Mouse (Mus musculus): ENCODE measurements around the gene Olfr689. TPM values are rescaled to one million over a fixed set of nuclear protein-coding genes. Genes with fewer than 3 reads are reported as not detected.

Gene Olfr689
- polyA plus RNA-seq (2014; fragmentation: Illumina TruSeq; extraction: RNeasy Lipid Tissue Mini Kit (QIAGEN cat#74804); ENCODE audit: low read depth, low replicate concordance) = not detected

GRCm38 (mm10) chr7:105310865-105311264 is at the start of gene Olfr689:
Gene Olfr689 (plus strand): TSS chr7:105311165.

GRCm38 (mm10) chr7:105287795-105288194 is 23.2 kb upstream of the Olfr689 start, which contains the start of gene Olfr688:
Gene Olfr688 (plus strand): TSS chr7:105288095.

GRCm38 (mm10) chr7:105334004-105334403 is 23.0 kb downstream of the Olfr689 start, which contains the start of gene Olfr690:
Gene Olfr690 (minus strand): TSS chr7:105334104.

GRCm38 (mm10) chr7:105342170-105342569 is 31.2 kb downstream of the Olfr689 start, which contains the start of gene Olfr691:
Gene Olfr691 (minus strand): TSS chr7:105342270.

GRCm38 (mm10) chr7:105367930-105368329 is 57.0 kb downstream of the Olfr689 start, which contains the start of gene Olfr692:
Gene Olfr692 (plus strand): TSS chr7:105368230.

Other genes with a start within 250 kb of the Olfr689 start
- gene Olfr678, start 246.7 kb upstream of the Olfr689 start, polyA plus RNA-seq (2014; fragmentation: Illumina TruSeq; extraction: RNeasy Lipid Tissue Mini Kit (QIAGEN cat#74804); ENCODE audit: low read depth, low replicate concordance) = not detected
- gene Olfr679, start 230.0 kb upstream of the Olfr689 start, polyA plus RNA-seq (2014; fragmentation: Illumina TruSeq; extraction: RNeasy Lipid Tissue Mini Kit (QIAGEN cat#74804); ENCODE audit: low read depth, low replicate concordance) = not detected
- not detected for gene Olfr680-ps1, start 218.3 kb upstream of the Olfr689 start, polyA plus RNA-seq (2014; fragmentation: Illumina TruSeq; extraction: RNeasy Lipid Tissue Mini Kit (QIAGEN cat#74804); ENCODE audit: low read depth, low replicate concordance)
- gene Olfr681, start 194.3 kb upstream of the Olfr689 start, polyA plus RNA-seq (2014; fragmentation: Illumina TruSeq; extraction: RNeasy Lipid Tissue Mini Kit (QIAGEN cat#74804); ENCODE audit: low read depth, low replicate concordance) = not detected
- not detected for gene Olfr683, start 164.2 kb upstream of the Olfr689 start, polyA plus RNA-seq (2014; fragmentation: Illumina TruSeq; extraction: RNeasy Lipid Tissue Mini Kit (QIAGEN cat#74804); ENCODE audit: low read depth, low replicate concordance)
- gene Olfr684, start 147.5 kb upstream of the Olfr689 start, polyA plus RNA-seq (2014; fragmentation: Illumina TruSeq; extraction: RNeasy Lipid Tissue Mini Kit (QIAGEN cat#74804); ENCODE audit: low read depth, low replicate concordance) = not detected
- gene Olfr685, start 125.2 kb upstream of the Olfr689 start, polyA plus RNA-seq (2014; fragmentation: Illumina TruSeq; extraction: RNeasy Lipid Tissue Mini Kit (QIAGEN cat#74804); ENCODE audit: low read depth, low replicate concordance) = not detected
- not detected for gene Olfr686, start 103.7 kb upstream of the Olfr689 start, polyA plus RNA-seq (2014; fragmentation: Illumina TruSeq; extraction: RNeasy Lipid Tissue Mini Kit (QIAGEN cat#74804); ENCODE audit: low read depth, low replicate concordance)
- gene Olfr688, start 23.1 kb upstream of the Olfr689 start, polyA plus RNA-seq (2014; fragmentation: Illumina TruSeq; extraction: RNeasy Lipid Tissue Mini Kit (QIAGEN cat#74804); ENCODE audit: low read depth, low replicate concordance) = not detected
- gene Olfr690, start 22.9 kb downstream of the Olfr689 start, polyA plus RNA-seq (2014; fragmentation: Illumina TruSeq; extraction: RNeasy Lipid Tissue Mini Kit (QIAGEN cat#74804); ENCODE audit: low read depth, low replicate concordance) = not detected
- gene Olfr691, start 31.1 kb downstream of the Olfr689 start, polyA plus RNA-seq (2014; fragmentation: Illumina TruSeq; extraction: RNeasy Lipid Tissue Mini Kit (QIAGEN cat#74804); ENCODE audit: low read depth, low replicate concordance) = not detected
- gene Olfr692, start 57.1 kb downstream of the Olfr689 start, polyA plus RNA-seq (2014; fragmentation: Illumina TruSeq; extraction: RNeasy Lipid Tissue Mini Kit (QIAGEN cat#74804); ENCODE audit: low read depth, low replicate concordance) = not detected
- gene Gm5901, start 63.9 kb downstream of the Olfr689 start, polyA plus RNA-seq (2014; fragmentation: Illumina TruSeq; extraction: RNeasy Lipid Tissue Mini Kit (QIAGEN cat#74804); ENCODE audit: low read depth, low replicate concordance) = not detected
- 61.1 TPM for gene Fam160a2, start 88.9 kb downstream of the Olfr689 start, polyA plus RNA-seq (2014; fragmentation: Illumina TruSeq; extraction: RNeasy Lipid Tissue Mini Kit (QIAGEN cat#74804); ENCODE audit: low read depth, low replicate concordance)
- 0.16 TPM for gene Cnga4, start 93.4 kb downstream of the Olfr689 start, polyA plus RNA-seq (2014; fragmentation: Illumina TruSeq; extraction: RNeasy Lipid Tissue Mini Kit (QIAGEN cat#74804); ENCODE audit: low read depth, low replicate concordance)
- gene Cckbr, start 114.6 kb downstream of the Olfr689 start, polyA plus RNA-seq (2014; fragmentation: Illumina TruSeq; extraction: RNeasy Lipid Tissue Mini Kit (QIAGEN cat#74804); ENCODE audit: low read depth, low replicate concordance) = not detected
- 9.2 TPM for gene Cavin3, start 171.1 kb downstream of the Olfr689 start, polyA plus RNA-seq (2014; fragmentation: Illumina TruSeq; extraction: RNeasy Lipid Tissue Mini Kit (QIAGEN cat#74804); ENCODE audit: low read depth, low replicate concordance)
- gene Smpd1, start 243.2 kb downstream of the Olfr689 start, polyA plus RNA-seq (2014; fragmentation: Illumina TruSeq; extraction: RNeasy Lipid Tissue Mini Kit (QIAGEN cat#74804); ENCODE audit: low read depth, low replicate concordance) = 2.7 TPM

All from sigmoid colon, adult 10 weeks (tissue).